Mouse (Mus musculus) lung, embryonic 14.5 days (tissue): ENCODE results near the gene Glod4. TPM values are rescaled to one million over a fixed set of nuclear protein-coding genes. Genes with fewer than 3 reads are reported as not detected.

Source experiments
- ATAC-seq: fragments of 200-750 bp; cut with Nextera tagmentation; 2 replicates; pipeline ENCODE4 v1.8.0; 2017; ENCODE audit warnings: mild to moderate bottlenecking, moderate TSS enrichment, moderate library complexity; ENCODE audit not compliant: insufficient read depth
- DNase-seq: peaks from one replicate; pipeline ENCODE4 v3.0.0-alpha.2; 2015
- H3K27ac ChIP-seq: fragments of 300-500 bp; sonication (generic); 2 replicates; pipeline ENCODE4 v1.5.1; 2014; ENCODE audit warnings: low read depth, mild to moderate bottlenecking, moderate library complexity
- H3K27me3 ChIP-seq: fragments of 300-500 bp; sonication (generic); 2 replicates; pipeline ENCODE4 v1.6.1; 2014; ENCODE audit warnings: low read length, control low read depth; ENCODE audit not compliant: insufficient read depth
- H3K36me3 ChIP-seq: fragments of 300-500 bp; sonication (generic); 2 replicates; pipeline ENCODE4 v1.6.1; 2014; ENCODE audit warnings: control low read depth; ENCODE audit not compliant: insufficient read depth
- H3K4me1 ChIP-seq: fragments of 300-500 bp; sonication (generic); 2 replicates; pipeline ENCODE4 v1.6.1; 2014; ENCODE audit warnings: antibody characterized with exemption, control low read depth; ENCODE audit not compliant: insufficient read depth
- H3K4me2 ChIP-seq: fragments of 300-500 bp; sonication (generic); 2 replicates; pipeline ENCODE4 v1.6.1; 2014; ENCODE audit warnings: mild to moderate bottlenecking
- H3K4me3 ChIP-seq: fragments of 300-500 bp; sonication (generic); 2 replicates; pipeline ENCODE4 v1.5.1; 2014; ENCODE audit warnings: low read depth, low read length
- H3K9ac ChIP-seq: fragments of 300-500 bp; sonication (generic); 2 replicates; pipeline ENCODE4 v1.6.1; 2014
- H3K9me3 ChIP-seq: fragments of 300-500 bp; sonication (generic); 2 replicates; pipeline ENCODE4 v1.6.1; 2016; ENCODE audit warnings: low read depth, low read length, control low read depth
- CTCF ChIP-seq: IDR thresholded peaks from 2 replicates; pipeline ENCODE4 v1.5.1; 2016; ENCODE audit warnings: antibody characterized with exemption, low read depth
- WGBS: fragments of 180-500 bp; shearing (Covaris S2); extraction: QIAGEN DNeasy Blood & Tissue Kit; methylation state at CpG from one replicate; pipeline ENCODE4 v1.1.7; 2014; 5-methylcytosine and 5-hydroxymethylcytosine counted together
- polyA plus RNA-seq: library from polyadenylated mRNA; unstranded; fragments of >200 nt; fragmentation: Nextera tagmentation; extraction: Ambion mirVana; gene quantifications from 2 replicates; pipeline ENCODE4 v1.2.1, GENCODE M21; 2014

The Glod4 gene
- polyA plus RNA-seq, 1 experiment from 2014 or later = 131 TPM

GRCm38 (mm10) chr11:76081048-76081640 is 162.4 kb downstream of the Glod4 start:
- no peak for ATAC-seq
- H3K9ac ChIP-seq = no peak overlapping the region
- H3K4me1 ChIP-seq = no peaks in the 10 kb centered on the region
- 77% methylated on average over 6 of the region's 6 CpGs for WGBS
- peaks cover 29% of the 10 kb centered on the region; the same call in 1 of the 2 replicates for H3K36me3 ChIP-seq
- H3K4me3 ChIP-seq = no peak overlapping the region
- DNase-seq = peak; percentile 38
- peak overlapping the region; percentile 46; the same call in 1 of the 2 replicates for H3K27ac ChIP-seq
- no peaks in the 10 kb centered on the region for H3K9me3 ChIP-seq
- H3K4me2 ChIP-seq = no peak overlapping the region
- no peak for TF ChIP-seq CTCF
- no peaks in the 10 kb centered on the region for H3K27me3 ChIP-seq

- Histone ChIP-seq H3K27me3 (no peaks in the 10 kb centered on the region), H3K4me2 (no peak overlapping the region), H3K27ac (peak overlapping the region; percentile 46; the same call in 1 of the 2 replicates), H3K9me3 (no peaks in the 10 kb centered on the region), H3K36me3 (peaks cover 31% of the 10 kb centered on the region; the same call in 1 of the 2 replicates), H3K9ac (no peak overlapping the region), H3K4me1 (peaks cover under 1% of the 10 kb centered on the region; the same call in 1 of the 2 replicates), H3K4me3 (no peak overlapping the region)
- ATAC-seq = no peak
- TF ChIP-seq CTCF = no peak
- peak; percentile 30 for DNase-seq
- WGBS = 63% methylated on average over 2 of the region's 2 CpGs
These were observed 163.2 kb downstream of the Glod4 start for GRCm38 (mm10) chr11:76080293-76080692.

GRCm38 (mm10) chr11:76077341-76077740 is 166.2 kb downstream of the Glod4 start:
- H3K4me1 ChIP-seq = peaks cover 7% of the 10 kb centered on the region
- no peak overlapping the region for H3K9ac ChIP-seq
- H3K9me3 ChIP-seq = no peaks in the 10 kb centered on the region
- no peak overlapping the region for H3K4me2 ChIP-seq
- no peak overlapping the region for H3K27ac ChIP-seq
- peaks cover 29% of the 10 kb centered on the region for H3K36me3 ChIP-seq
- ATAC-seq (no peak), DNase-seq (no peak)
- H3K27me3 ChIP-seq = no peaks in the 10 kb centered on the region
- WGBS = 83% methylated on average over 6 of the region's 6 CpGs
- no peak overlapping the region for H3K4me3 ChIP-seq
- TF ChIP-seq CTCF = no peak

GRCm38 (mm10) chr11:76074296-76075093 is 169.0 kb downstream of the Glod4 start:
- 28% methylated on average over 11 of the region's 11 CpGs for WGBS
- Histone ChIP-seq H3K27ac (peak overlapping the region; percentile 64), H3K36me3 (peaks cover 9% of the 10 kb centered on the region), H3K4me2 (no peak overlapping the region), H3K4me1 (peaks cover 7% of the 10 kb centered on the region), H3K9ac (no peak overlapping the region), H3K4me3 (no peak overlapping the region), H3K9me3 (no peaks in the 10 kb centered on the region), H3K27me3 (no peaks in the 10 kb centered on the region)
- DNase-seq (peak; percentile 78), ATAC-seq (peak; percentile 89)
- TF ChIP-seq CTCF = 0 out of 2 replicates have a peak, but pooled peaks have one; percentile 12

Other genes with a start within 250 kb of the Glod4 start
- gene 1700016K19Rik, start 243.8 kb downstream of the Glod4 start, polyA plus RNA-seq = 1.6 and 2.2 TPM in 2 replicates
- 47.6 and 51.0 TPM in 2 replicates for gene Rflnb, start 215.9 kb downstream of the Glod4 start, polyA plus RNA-seq
- gene Vps53, start 64.1 kb downstream of the Glod4 start, polyA plus RNA-seq = 34.5 and 35.6 TPM in 2 replicates
- gene Fam57a, start 64.1 kb downstream of the Glod4 start, polyA plus RNA-seq = 38.3 and 39.8 TPM in 2 replicates
- 0.60 and 1.6 TPM in 2 replicates for gene Dbil5, start 26.1 kb downstream of the Glod4 start, polyA plus RNA-seq
- gene Gemin4, start 26.1 kb downstream of the Glod4 start, polyA plus RNA-seq = 45.6 and 45.8 TPM in 2 replicates
- gene Mrm3, start within 50 bp of the Glod4 start, polyA plus RNA-seq = 21.7 and 24.3 TPM in 2 replicates
- gene Nxn, start 155.4 kb upstream of the Glod4 start, polyA plus RNA-seq = 29.8 and 31.5 TPM in 2 replicates
- 120 and 127 TPM in 2 replicates for gene Timm22, start 163.2 kb upstream of the Glod4 start, polyA plus RNA-seq